Mouse (Mus musculus): ENCODE results near the gene Mcrip2.

The Mcrip2 gene

DNA sequence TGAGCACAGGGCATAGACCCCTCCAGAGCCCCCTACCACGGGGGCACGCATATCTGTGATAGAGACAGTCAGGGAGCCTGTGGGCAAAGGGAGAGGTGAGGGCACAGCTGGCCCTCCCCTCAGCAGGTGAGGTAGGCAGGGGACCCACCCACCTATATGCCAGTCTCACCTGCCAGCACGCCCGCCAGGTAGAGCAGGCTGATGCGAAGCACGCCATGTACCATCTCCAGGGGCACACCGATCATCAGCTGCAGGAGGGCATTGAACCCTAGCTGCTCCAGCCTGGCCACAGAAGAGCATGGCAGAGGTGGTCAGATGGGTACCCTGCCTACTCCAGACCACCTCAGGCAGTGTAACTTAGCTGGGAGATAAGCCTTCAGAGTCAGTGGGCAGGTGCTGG, 33.3 kb downstream of the Mcrip2 start:
- no peak for DNase-seq (ENCODE audit: extremely low read depth, low read depth)

DNA sequence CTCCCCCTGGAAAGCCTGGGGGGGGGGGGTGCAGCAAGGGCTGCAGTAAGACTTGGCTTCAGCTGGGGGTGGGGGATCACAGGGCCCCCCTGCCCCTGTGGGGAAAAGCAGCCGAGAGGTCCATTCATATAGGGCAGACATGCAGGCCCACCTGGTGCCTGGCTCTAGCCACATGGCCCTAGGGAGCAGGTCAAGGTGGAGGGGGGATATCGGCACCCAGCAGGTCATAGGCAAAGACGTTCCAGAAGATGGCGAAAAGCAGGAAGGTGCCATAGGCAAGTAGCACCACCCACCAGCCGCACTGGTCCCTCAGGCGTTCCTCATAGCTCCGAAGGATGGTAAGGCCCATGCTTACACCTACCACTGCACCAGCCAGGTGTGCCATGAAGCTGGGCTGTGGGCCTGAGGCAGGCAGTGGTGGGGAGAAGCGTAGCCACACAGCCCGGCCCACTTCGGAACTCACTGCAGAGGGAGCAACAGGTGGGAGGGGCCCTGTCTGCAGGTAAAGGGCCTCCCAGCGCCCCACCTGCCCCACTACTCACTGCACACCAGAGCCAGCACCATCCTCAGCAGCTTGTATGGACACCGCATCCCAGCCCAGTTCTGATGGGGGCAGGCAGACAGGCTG, 33.9 kb downstream of the Mcrip2 start:
- no peak for DNase-seq (ENCODE audit: extremely low read depth, low read depth)

DNA sequence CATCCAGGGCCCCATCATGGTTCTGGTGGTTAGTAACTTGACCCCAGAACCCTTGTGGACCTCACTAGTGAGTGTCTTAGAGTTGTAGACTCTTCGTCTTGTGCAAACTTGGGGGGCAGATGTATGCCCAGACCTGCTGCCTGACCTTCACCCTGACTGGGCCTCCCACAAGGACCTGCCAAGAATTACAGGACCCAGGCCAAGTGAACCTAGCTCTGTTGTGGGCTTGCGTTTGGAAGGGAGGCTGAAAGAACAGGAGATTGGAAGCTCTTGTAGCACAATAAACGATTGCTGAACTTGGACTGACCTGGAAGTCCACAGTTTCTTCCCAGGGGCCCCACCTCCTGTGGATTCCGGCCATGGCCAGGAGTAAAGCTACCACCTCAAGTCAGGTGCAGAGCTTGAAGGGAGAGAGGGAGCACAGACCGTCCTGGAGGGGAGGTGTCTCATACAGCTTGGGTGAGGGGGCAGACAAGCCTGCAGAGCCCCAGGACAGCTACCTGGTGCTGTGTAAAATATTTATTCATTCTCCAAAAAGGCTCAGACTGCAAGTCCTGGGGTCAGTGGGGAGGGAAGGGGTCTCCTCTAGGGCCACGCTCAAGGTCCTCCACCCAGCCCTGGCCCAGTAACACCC, 34.5 kb downstream of the Mcrip2 start:
- no peak for DNase-seq (ENCODE audit: extremely low read depth, low read depth)

DNA sequence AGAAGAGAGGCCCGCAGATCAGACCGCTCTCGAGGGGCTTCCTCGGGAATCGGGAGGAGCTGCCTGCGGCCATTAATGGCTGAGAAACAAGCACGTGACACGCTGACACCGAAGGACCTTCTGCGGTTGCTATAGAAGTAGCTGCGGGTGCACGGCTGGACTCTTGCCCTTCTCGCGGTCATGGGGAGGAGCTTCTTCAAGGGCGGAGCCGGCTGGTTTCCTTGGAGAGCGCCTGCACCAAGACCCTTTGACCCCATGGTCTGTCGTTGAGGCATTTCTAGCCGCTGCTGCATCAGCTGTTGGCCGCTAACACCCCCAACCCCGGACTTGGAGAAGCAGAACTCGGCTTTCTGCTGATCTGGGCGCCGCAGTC, 35.3 kb downstream of the Mcrip2 start, which contains the start of gene Stub1:
Stub1 (minus strand) TSS at position 114 of the 373 bp plus-strand sequence.
- DNase-seq (ENCODE audit: extremely low read depth, low read depth): no peak

DNA sequence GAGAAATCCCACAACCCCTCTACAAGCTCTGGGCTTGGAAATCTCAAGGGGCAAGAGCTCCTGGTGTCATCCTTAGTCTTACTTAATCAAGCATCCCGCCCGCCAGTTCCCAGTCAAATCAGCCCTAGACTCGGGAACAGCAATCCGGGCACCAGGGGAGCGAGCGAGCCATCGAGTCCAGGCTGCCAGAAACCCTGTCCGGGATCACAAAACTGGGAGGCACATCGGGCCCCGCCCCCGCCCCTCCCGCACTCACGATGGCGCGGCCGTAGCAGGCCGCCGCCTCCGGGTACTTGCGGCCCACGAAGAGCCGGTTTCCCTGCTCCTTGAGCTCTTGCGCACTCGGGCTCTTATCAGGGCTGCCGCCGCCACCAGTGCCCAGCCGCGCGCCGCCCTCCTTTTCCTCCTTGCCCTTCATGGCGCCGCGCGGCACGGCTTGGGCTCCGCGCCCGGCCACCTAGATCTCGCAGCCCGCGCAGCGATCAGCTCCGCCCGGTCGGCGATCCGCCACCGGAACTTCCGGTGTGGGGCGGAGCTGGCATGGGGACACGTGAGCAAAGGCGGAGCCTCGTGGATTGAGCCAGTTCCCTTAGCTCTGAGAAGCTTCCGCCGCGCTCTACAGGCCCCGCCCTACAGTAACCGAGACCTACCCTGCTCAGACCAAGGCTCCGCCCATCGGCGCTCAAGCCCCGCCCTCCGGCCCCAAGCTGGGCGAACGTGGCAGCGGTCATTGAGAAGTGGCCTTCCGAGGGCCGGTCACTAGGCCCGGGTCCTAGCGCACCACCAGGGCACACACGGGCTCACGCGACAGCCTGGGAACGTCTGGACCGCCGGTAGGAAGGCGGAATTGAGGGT, 35.9 kb downstream of the Mcrip2 start:
- peak; percentile 92 for DNase-seq (ENCODE audit: extremely low read depth, low read depth)

DNA sequence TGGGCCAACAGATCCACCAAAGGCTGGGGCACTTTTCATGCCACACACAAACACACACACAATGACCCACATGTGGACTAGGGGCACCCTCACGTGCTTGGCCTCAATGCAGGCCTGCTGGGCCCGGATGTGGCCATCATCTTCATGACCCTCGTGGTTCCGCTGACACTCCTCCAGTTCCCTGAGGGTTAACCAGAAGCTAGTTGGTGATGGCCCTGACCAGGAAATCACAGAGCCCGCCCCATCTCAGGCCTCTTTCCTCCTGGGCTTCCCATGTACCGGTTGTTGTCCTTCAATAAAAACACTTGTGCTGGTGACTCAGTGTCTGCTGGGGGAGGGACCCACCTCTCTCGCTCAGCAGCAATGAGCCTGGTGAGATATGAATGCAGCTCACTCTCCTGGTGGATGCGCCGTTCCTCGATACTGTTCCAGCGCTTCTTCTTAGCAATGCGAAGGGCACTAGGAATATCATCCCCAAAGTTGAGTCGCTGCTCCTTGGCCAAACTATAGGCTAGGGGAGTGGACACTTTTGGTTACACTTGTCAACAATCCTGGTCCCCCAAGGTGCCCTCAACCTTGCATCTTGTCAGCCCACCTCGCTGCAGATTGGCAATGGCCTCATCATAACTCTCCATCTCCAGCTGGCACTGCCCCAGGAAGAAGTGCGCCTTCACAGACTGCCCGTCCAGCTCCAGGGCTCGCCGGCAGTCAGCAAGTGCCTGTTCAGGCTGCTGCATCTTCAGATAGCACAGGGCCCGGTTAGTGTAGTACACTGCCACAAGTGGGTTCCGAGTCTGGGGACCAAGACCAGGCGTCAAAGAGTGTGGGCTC, 36.9 kb downstream of the Mcrip2 start:
- DNase-seq (ENCODE audit: extremely low read depth, low read depth): no peak

DNA sequence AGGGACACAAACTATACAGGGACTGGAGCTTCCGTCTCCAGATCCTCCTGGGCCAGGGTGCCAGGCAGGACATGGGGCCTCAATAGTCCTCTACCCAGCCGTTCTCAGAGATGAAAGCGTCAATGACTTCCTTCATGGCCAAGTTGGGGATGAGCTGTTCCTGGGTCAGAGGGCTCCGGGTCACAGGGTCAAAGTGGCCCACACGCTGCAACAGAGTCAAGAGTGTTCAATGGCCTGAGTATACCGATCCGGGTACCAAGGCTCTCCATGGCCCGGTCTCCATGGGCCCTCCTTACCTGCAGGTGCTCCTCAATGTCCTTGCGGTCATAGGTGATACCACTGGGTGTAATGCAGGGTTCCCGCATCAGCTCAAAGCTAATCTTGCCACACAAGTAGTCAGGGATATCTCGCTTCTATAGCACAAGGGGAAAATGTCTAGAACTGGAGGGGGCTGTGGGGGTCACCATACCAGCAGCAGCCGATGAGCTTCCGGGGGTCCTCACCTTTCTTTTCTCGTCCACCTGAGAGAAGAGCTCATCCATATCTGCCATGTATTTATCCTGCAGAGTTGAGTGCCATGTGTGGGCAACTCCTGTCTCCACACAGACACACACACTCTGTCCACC, 37.6 kb downstream of the Mcrip2 start:
- no peak for DNase-seq (ENCODE audit: extremely low read depth, low read depth)

DNA sequence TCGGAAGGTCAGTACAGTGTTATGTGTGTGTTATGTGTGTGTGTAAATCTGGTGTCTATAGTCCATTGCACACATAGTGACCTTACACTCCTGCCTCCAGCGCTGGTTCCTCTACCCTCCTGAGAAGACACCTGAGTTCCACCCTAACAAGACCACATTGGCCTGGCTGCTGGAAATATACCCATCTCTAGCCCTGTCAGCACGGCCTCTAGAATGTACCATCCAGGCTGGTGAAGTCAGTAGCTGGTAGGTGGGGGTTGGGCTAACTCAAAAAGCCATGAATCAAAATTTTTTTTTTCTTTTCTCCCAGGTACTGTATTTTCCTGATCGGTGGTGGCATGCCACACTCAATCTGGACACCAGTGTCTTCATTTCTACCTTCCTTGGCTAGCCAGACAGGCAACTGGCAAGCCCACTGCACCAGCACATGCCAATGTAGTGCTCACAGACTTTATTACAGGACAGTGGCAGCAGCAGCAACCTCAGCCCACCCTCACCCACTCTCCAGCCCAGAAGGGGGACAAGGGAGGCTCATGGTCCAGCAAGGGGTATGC, 38.3 kb downstream of the Mcrip2 start:
- DNase-seq (ENCODE audit: extremely low read depth, low read depth): no peak

DNA sequence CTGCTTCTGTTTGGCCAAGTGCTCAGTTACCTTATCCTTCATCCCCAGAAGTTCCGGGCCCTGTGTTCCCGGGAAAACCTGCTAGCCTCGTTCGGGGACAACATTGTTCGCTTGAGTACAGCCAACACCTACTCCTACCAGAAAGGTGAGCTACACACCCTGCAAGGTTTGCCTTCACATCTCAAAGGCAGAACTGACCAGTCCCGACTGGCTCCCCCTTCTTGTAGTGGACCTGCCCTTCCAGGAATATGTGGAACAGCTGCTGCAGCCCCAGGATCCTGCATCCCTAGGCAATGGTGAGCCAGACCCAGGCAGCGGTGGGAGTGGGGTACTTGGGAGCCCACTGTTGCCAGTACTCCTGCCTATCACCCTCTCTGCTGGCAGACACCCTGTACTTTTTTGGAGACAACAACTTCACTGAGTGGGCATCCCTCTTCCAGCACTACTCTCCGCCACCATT, 39.0 kb downstream of the Mcrip2 start:
- no peak for DNase-seq (ENCODE audit: extremely low read depth, low read depth)

DNA sequence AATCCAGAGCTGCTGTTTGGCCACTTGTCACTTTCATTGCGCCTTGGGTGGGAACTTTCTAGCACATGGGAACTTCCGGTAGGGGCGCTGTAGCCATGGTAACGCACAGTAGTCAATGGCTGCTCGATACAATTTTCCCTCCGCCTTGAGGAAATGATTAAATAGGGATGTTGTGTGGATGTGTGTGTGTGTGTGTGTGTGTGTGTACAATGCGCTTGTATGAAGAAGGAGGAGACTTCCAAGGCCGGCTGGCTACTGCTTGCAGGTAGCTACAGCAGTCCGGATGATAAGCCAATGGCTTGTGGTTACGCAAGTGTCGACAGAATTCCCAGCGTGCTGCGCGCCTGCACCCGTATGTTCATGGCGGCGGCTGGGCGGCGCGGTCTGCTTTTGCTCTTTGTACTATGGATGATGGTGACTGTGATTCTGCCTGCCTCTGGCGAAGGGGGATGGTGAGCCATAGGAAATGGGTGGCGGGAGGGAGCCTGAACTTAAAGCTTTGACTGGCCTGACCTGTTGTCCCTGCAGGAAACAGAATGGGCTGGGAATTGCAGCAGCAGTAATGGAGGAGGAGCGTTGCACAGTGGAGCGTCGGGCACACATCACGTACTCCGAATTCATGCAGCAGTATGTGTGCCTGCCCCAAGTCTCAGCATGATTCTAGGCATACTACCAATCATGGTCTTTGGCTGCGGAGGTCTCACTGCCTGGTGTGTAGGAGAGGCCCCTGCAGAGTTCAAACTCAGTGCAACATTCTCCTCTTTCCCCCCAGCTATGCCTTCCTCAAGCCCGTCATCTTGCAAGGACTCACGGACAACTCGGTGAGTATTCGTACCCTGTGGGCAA, 39.6 kb downstream of the Mcrip2 start, which contains the start of gene Jmjd8:
Jmjd8 (plus strand) TSS at position 156 of the 846 bp plus-strand sequence.
- no peak for DNase-seq (ENCODE audit: extremely low read depth, low read depth)

DNA sequence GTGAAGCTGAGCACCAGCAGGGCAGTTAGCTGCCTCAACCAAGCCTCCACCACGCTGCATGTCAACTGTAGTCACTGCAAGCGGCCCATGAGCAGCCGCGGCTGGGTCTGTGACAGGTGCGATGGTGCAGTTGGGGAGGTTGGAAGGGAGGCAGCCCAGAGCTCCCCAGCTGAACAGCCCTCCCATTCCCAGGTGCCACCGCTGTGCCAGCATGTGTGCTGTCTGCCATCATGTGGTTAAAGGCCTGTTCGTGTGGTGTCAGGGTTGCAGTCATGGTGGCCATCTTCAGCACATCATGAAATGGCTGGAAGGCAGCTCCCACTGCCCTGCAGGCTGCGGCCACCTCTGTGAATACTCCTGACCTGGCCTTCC, 40.4 kb downstream of the Mcrip2 start:
- DNase-seq (ENCODE audit: extremely low read depth, low read depth): no peak

DNA sequence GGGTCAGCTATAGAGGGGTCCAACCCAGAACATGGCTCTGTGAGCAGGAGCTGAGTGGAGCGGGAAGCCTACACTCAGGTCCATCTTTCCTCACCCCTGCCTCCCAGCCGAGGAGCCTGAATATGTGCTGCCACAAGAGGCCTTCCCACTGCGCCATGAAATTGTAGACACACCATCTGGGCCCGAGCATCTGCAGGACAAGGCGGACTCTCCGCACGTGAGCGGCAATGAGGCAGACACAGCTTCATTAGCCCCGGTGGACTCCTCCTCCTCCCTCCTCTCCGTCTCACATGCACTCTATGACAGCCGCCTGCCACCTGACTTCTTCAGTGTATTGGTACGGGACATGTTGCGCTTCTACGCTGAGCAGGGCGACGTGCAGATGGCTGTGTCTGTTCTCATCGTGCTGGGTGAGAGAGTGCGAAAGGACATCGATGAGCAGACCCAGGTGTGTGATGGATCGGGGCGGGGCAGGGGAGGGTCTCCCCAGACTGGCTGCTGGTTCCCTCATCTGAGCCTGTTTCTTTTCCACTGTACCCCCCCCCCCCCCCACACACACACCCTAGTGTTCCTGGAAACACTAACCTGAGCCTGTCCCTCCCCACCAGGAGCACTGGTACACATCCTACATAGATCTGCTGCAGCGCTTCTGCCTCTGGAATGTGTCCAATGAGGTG, 40.9 kb downstream of the Mcrip2 start:
- DNase-seq (ENCODE audit: extremely low read depth, low read depth): no peak

DNA sequence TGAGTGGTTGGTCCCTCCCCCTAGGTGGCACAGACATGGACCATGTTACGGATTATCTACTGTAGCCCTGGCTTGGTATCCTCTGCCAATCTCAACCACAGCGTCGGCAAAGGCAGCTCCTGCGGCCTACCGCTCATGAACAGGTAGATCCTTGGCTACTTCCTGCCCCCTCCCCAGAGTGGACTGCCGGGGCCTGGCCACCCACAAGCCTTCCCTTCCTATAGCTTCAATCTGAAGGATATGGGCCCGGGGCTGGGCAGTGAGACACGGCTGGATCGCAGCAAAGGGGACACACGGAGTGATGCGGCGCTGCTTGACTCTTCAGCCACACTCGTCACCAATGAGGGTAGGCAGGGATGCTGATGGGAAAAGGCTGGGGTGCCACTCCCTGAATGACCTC, 41.6 kb downstream of the Mcrip2 start:
- DNase-seq (ENCODE audit: extremely low read depth, low read depth): no peak

DNA sequence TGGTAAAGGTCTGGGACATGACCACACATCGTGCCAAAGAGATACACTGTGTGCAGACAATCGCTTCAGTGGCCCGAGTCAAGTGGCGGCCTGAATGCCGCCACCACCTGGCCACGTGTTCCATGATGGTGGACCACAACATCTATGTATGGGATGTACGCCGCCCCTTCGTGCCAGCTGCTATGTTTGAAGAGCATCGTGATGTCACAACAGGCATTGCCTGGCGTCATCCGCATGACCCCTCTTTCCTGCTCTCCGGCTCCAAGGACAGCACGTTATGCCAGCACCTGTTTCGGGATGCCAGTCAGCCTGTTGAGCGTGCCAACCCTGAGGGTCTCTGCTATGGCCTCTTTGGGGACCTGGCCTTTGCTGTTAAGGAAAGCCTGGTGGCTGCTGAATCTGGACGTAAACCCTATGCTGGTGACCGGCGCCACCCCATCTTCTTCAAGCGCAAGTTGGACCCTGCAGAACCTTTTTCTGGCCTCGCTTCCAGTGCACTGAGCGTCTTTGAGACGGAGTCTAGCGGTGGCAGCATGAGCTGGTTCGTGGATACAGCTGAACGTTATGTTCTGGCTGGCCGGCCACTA, 42.5 kb downstream of the Mcrip2 start:
- no peak for DNase-seq (ENCODE audit: extremely low read depth, low read depth)

DNA sequence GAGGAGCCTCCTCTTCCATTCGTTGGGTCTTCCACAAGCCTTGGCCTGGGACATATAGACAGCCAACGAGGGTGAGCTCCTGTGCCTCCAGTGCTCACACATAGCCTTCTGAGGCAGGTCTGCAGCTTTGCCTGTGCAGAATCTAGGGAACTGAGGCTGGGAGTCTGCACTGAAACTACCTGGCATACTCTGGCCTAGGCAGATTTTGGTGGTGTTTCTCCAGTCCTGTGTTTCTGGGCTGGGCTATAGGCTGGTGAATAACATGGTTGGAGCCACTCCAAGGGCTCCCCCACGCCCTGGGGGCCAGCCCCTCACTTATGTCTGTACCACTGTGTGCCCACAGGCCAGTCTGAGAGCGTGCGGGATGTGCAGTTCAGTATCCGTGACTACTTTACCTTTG, 43.3 kb downstream of the Mcrip2 start:
- DNase-seq (ENCODE audit: extremely low read depth, low read depth): no peak

DNA sequence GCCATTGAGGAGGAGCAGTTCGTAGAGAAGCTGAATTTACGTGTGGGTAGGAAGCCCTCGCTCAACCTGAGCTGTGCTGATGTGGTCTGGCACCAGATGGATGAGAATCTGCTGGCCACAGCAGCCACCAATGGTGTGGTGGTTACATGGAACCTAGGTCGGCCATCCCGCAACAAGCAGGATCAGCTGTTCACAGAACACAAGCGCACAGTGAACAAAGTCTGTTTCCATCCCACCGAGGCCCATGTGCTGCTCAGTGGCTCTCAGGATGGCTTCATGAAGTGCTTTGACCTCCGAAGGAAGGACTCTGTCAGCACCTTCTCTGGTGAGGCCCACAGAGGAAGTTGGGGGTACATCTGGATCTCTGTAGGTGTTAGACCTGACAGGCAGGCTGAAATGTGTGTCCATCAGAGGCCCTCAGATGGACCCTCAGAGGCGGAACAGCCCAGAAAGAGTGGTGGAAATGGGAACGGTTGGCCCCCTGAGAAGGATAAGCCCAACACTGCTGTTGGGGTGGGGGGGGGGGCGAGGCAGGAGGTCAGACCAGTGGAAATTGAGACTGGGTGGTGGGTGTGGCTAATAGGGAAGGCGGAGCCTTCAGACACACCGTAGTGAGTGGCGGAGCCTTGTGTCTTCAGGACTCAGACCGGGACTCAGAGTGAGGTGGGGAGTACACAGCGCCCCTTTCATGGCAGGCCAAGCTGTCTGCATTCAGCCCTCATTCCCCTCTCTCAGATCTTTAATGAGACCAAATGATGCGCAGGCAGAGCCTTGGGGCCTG, 44.0 kb downstream of the Mcrip2 start:
- DNase-seq (ENCODE audit: extremely low read depth, low read depth): peak; percentile 67

DNA sequence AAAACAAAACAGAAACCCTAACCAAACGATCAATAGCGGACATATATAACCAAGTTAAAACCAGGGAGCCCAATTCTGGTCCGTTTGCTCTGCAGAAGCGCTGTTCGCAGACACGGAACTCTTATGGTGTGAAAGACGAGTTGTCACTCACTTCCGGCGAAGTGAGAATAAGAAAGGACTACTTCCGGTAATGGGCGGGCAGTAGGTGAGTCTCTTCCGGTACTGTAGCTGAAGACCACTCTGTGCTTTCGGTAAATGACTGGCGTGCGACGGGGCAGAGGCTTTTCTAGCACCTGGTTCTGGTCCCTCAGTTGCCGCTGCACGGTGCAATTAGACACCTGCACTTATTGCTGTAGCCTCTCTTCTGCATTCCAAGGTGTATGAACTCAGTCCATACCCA, 45.1 kb downstream of the Mcrip2 start, which contains the start of gene Wdr24:
Wdr24 (plus strand) TSS at position 176 of the 400 bp plus-strand sequence.
- DNase-seq (ENCODE audit: extremely low read depth, low read depth): peak; percentile 91

Measured in MEL-GATA-1-ER (cell line).